Mouse (Mus musculus) embryonic facial prominence, embryonic 15.5 days (tissue): ENCODE measurements at regions not wholly inside any gene's neighbourhood (a gene's known extent, or its start where the extent isn't known, plus 50 kb on each side); places are given as distances from the start of the nearest gene placed in this dataset.

Source experiments
- ATAC-seq: fragments of 200-750 bp; cut with Nextera tagmentation; 2 replicates; pipeline ENCODE4 v1.8.0; 2017; ENCODE audit warnings: low read depth, moderate TSS enrichment; ENCODE audit not compliant: insufficient number of reproducible peaks, low FRiP score, low TSS enrichment
- H3K27ac ChIP-seq: fragments of 300-500 bp; sonication (generic); replicated peaks from 2 replicates; pipeline ENCODE4 v1.5.1; 2015; ENCODE audit warnings: mild to moderate bottlenecking, inconsistent platforms
- H3K27me3 ChIP-seq: fragments of 300-500 bp; sonication (generic); 2 replicates; pipeline ENCODE4 v1.6.1; 2015; ENCODE audit warnings: inconsistent platforms
- H3K36me3 ChIP-seq: fragments of 300-500 bp; sonication (generic); 2 replicates; pipeline ENCODE4 v1.6.1; 2015; ENCODE audit warnings: mild to moderate bottlenecking, inconsistent platforms
- H3K4me1 ChIP-seq: fragments of 300-500 bp; sonication (generic); 2 replicates; pipeline ENCODE4 v1.6.1; 2015; ENCODE audit warnings: inconsistent platforms
- H3K4me2 ChIP-seq: fragments of 300-500 bp; sonication (generic); replicated peaks from 2 replicates; pipeline ENCODE4 v1.6.1; 2015; ENCODE audit warnings: mild to moderate bottlenecking, inconsistent platforms
- H3K4me3 ChIP-seq: fragments of 300-500 bp; sonication (generic); replicated peaks from 2 replicates; pipeline ENCODE4 v1.5.1; 2015; ENCODE audit warnings: mild to moderate bottlenecking, inconsistent platforms
- H3K9ac ChIP-seq: fragments of 300-500 bp; sonication (generic); 2 replicates; pipeline ENCODE4 v1.6.1; 2015; ENCODE audit warnings: inconsistent platforms
- H3K9me3 ChIP-seq: fragments of 300-500 bp; sonication (generic); replicated peaks from 2 replicates; pipeline ENCODE4 v1.6.1; 2016; ENCODE audit warnings: inconsistent platforms
- WGBS: fragments of 180-500 bp; shearing (Covaris S2); methylation state at CpG from one replicate; pipeline ENCODE4 v1.1.7; 2015; 5-methylcytosine and 5-hydroxymethylcytosine counted together

GRCm38 (mm10) chr9:33901313-33902076 is 584.2 kb upstream of the Kirrel3 start:
- H3K27me3 ChIP-seq, result no peaks in the 10 kb centered on the region
- no peak overlapping the region for H3K4me3 ChIP-seq
- no peak overlapping the region for H3K4me2 ChIP-seq
- peaks cover 10% of the 10 kb centered on the region; the same call in 1 of the 2 replicates for H3K4me1 ChIP-seq
- WGBS, result 35% methylated on average over 10 of the region's 10 CpGs
- no peak overlapping the region for H3K9ac ChIP-seq
- H3K36me3 ChIP-seq, result no peaks in the 10 kb centered on the region
- no peak overlapping the region for H3K27ac ChIP-seq
- no peaks in the 10 kb centered on the region for H3K9me3 ChIP-seq
- ATAC-seq, result peak; percentile 51

- 44% methylated on average over 5 of the region's 5 CpGs for WGBS
- H3K4me1 ChIP-seq, result peaks cover 10% of the 10 kb centered on the region; the same call in 1 of the 2 replicates
- H3K36me3 ChIP-seq, result no peaks in the 10 kb centered on the region
- no peak overlapping the region for H3K4me2 ChIP-seq
- no peak overlapping the region for H3K27ac ChIP-seq
- no peak overlapping the region for H3K4me3 ChIP-seq
- H3K9me3 ChIP-seq, result no peaks in the 10 kb centered on the region
- no peak for ATAC-seq
- H3K27me3 ChIP-seq, result no peaks in the 10 kb centered on the region
- H3K9ac ChIP-seq, result no peak overlapping the region
These were observed 581.6 kb upstream of the Kirrel3 start for GRCm38 (mm10) chr9:33903991-33904570.

GRCm38 (mm10) chr9:33914919-33915318 is 570.8 kb upstream of the Kirrel3 start:
- Histone ChIP-seq H3K9ac (no peak overlapping the region), H3K4me2 (no peak overlapping the region), H3K4me1 (no peaks in the 10 kb centered on the region), H3K4me3 (no peak overlapping the region), H3K9me3 (no peaks in the 10 kb centered on the region), H3K36me3 (no peaks in the 10 kb centered on the region), H3K27ac (no peak overlapping the region), H3K27me3 (no peaks in the 10 kb centered on the region)
- WGBS, result 71% methylated on average over 4 of the region's 4 CpGs
- ATAC-seq, result no peak

- Histone ChIP-seq H3K9me3 (no peaks in the 10 kb centered on the region), H3K4me1 (no peaks in the 10 kb centered on the region), H3K4me2 (no peak overlapping the region), H3K9ac (no peak overlapping the region), H3K36me3 (no peaks in the 10 kb centered on the region), H3K27ac (no peak overlapping the region), H3K27me3 (no peaks in the 10 kb centered on the region), H3K4me3 (no peak overlapping the region)
- no peak for ATAC-seq
- WGBS, result 65% methylated on average over 4 of the region's 4 CpGs
These were observed 570.2 kb upstream of the Kirrel3 start for GRCm38 (mm10) chr9:33915349-33916056.

GRCm38 (mm10) chr9:33930286-33930685 is 555.4 kb upstream of the Kirrel3 start:
- no peak overlapping the region for H3K27ac ChIP-seq
- no peaks in the 10 kb centered on the region for H3K4me1 ChIP-seq
- H3K4me2 ChIP-seq, result no peak overlapping the region
- no peaks in the 10 kb centered on the region for H3K9me3 ChIP-seq
- no peaks in the 10 kb centered on the region for H3K36me3 ChIP-seq
- H3K27me3 ChIP-seq, result no peaks in the 10 kb centered on the region
- no peak overlapping the region for H3K4me3 ChIP-seq
- no peak overlapping the region for H3K9ac ChIP-seq
- WGBS, result 85% methylated on average over 4 of the region's 4 CpGs
- no peak for ATAC-seq

- no peak overlapping the region for H3K9ac ChIP-seq
- no peak for ATAC-seq
- no peaks in the 10 kb centered on the region for H3K9me3 ChIP-seq
- no peaks in the 10 kb centered on the region for H3K4me1 ChIP-seq
- no peak overlapping the region for H3K4me2 ChIP-seq
- H3K27ac ChIP-seq, result no peak overlapping the region
- no peak overlapping the region for H3K4me3 ChIP-seq
- 61% methylated on average over 5 of the region's 5 CpGs for WGBS
- no peaks in the 10 kb centered on the region for H3K36me3 ChIP-seq
- no peaks in the 10 kb centered on the region for H3K27me3 ChIP-seq
These were observed 551.6 kb upstream of the Kirrel3 start for GRCm38 (mm10) chr9:33934071-33934470.

- Histone ChIP-seq H3K4me2 (no peak overlapping the region), H3K4me3 (no peak overlapping the region), H3K4me1 (no peaks in the 10 kb centered on the region), H3K27ac (no peak overlapping the region), H3K36me3 (no peaks in the 10 kb centered on the region), H3K9me3 (no peaks in the 10 kb centered on the region), H3K9ac (no peak overlapping the region), H3K27me3 (no peaks in the 10 kb centered on the region)
- no peak for ATAC-seq
These were observed 531.4 kb upstream of the Kirrel3 start for GRCm38 (mm10) chr9:33954319-33954718.
